Mouse (Mus musculus): ENCODE measurements around the gene Cyth3.

- TF ChIP-seq POLR2A (IDR thresholded peaks at IDR 0.05; ENCODE audit: borderline replicate concordance, control insufficient read depth, low read depth, low read length): peak; percentile 37; the same call in 1 of the 2 replicates
- TF ChIP-seq CTCF (IDR thresholded peaks at IDR 0.05; ENCODE audit: control insufficient read depth, insufficient read depth, low read length): no peak
Observed at GRCm38 (mm10) chr5:143757755-143758443, 135.7 kb downstream of the Cyth3 start.

Data from bone marrow, adult 2 months (tissue).